Mouse (Mus musculus) forebrain, postnatal 0 days (tissue): ENCODE measurements around the gene Azin2. TPM values are rescaled to one million over a fixed set of nuclear protein-coding genes. Genes with fewer than 3 reads are reported as not detected.

Source experiments
- ATAC-seq: fragments of 200-750 bp; cut with Nextera tagmentation; 2 replicates; pipeline ENCODE4 v1.8.0; 2017; ENCODE audit warnings: mild to moderate bottlenecking, moderate library complexity
- DNase-seq: peaks from one replicate; pipeline ENCODE4 v3.0.0-alpha.2; 2015
- H3K27ac ChIP-seq: fragments of 300-500 bp; sonication (generic); 2 replicates; pipeline ENCODE4 v1.5.1; 2014; ENCODE audit warnings: low read depth, mild to moderate bottlenecking, antibody characterized with exemption, low read length, moderate library complexity, mixed read lengths
- H3K27me3 ChIP-seq: fragments of 300-500 bp; sonication (generic); 2 replicates; pipeline ENCODE4 v1.6.1; 2014; ENCODE audit warnings: mild to moderate bottlenecking, low read length, mixed read lengths; ENCODE audit not compliant: insufficient read depth
- H3K36me3 ChIP-seq: fragments of 300-500 bp; sonication (generic); 2 replicates; pipeline ENCODE4 v1.6.1; 2014; ENCODE audit warnings: mild to moderate bottlenecking, moderate library complexity; ENCODE audit not compliant: insufficient read depth
- H3K4me1 ChIP-seq: fragments of 300-500 bp; sonication (generic); 2 replicates; pipeline ENCODE4 v1.6.1; 2014; ENCODE audit warnings: antibody characterized with exemption; ENCODE audit not compliant: insufficient read depth
- H3K4me2 ChIP-seq: fragments of 300-500 bp; sonication (generic); 2 replicates; pipeline ENCODE4 v1.6.1; 2014; ENCODE audit warnings: low read depth, mild to moderate bottlenecking, moderate library complexity
- H3K4me3 ChIP-seq: fragments of 300-500 bp; sonication (generic); 2 replicates; pipeline ENCODE4 v1.5.1; 2014; ENCODE audit warnings: low read depth, low read length, mixed read lengths
- H3K9ac ChIP-seq: fragments of 300-500 bp; sonication (generic); 2 replicates; pipeline ENCODE4 v1.6.1; 2014; ENCODE audit warnings: mild to moderate bottlenecking
- H3K9me3 ChIP-seq: fragments of 300-500 bp; sonication (generic); 2 replicates; pipeline ENCODE4 v1.6.1; 2016; ENCODE audit warnings: low read length
- CTCF ChIP-seq: sonication (generic); IDR thresholded peaks from 2 replicates; pipeline ENCODE4 v1.5.1; 2016; ENCODE audit warnings: antibody characterized with exemption, control low read depth, low read depth
- WGBS: fragments of 180-500 bp; shearing (Covaris S2); extraction: QIAGEN DNeasy Blood & Tissue Kit; methylation state at CpG from one replicate; pipeline ENCODE4 v1.1.7; 2014; 5-methylcytosine and 5-hydroxymethylcytosine counted together
- polyA plus RNA-seq: library from polyadenylated mRNA; unstranded; fragments of >200 nt; fragmentation: Nextera tagmentation; extraction: Ambion mirVana; gene quantifications from 2 replicates; pipeline ENCODE4 v1.2.1, GENCODE M21; 2015
- total RNA-seq: library from RNA; depleted of rRNA; stranded (reverse); fragments of >200 nt; gene quantifications from 2 replicates; pipeline ENCODE4 v1.2.3, GENCODE M21; 2014; rRNA removed

The Azin2 gene
- total RNA-seq (19.2 and 23.4 TPM in 2 replicates), polyA plus RNA-seq (16.4 and 18.0 TPM in 2 replicates)

DNA sequence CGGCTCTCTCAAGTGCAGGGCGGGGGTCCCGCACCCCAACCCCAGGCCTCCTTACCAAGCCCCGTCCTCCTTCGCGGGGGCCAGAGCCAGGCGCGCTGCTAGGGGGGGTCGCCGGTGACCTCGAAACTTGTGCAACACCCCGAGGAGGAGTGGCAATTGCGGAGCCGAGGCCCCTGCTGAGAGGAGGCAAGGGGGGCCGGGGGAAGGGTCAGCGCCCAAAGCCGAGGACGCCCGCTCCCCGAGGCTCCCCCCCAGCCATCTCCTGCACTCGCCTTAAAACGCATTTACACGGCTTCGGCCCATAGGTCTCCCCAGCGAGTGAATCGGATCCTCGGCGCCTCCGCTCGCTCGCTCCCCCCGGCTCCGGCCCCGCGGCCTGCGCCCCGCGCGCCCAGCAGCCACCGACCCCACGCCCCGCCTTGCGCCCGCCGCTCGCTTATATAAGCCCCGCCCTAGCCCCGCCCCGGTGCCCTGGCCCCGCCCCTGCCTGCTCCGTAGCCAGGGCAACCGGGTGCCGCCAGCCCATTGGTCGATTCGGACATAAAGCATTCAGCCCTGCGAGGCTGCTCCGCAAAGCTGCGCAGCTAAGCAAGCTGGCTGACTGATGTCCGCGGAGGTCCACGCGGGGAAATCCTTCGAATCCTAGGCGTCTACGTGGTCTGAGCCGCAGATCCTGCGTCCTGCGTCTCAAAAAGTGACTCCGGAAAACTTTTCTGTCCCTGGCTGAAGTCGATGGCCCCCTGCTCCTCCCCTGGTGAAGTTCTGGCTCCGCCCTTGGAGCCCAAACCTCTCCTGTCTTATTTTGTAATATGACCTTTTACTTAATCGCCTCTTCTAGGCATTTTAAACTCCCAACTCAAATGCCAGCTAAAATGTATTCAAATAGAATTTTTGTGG, at the start of gene Azin2:
Azin2 (minus strand) TSS at position 414 of the 897 bp plus-strand sequence.
- H3K4me3 ChIP-seq = peak within 1 kb of the TSS; percentile 80
- peak within 1 kb of the TSS; percentile 95 for H3K4me2 ChIP-seq
- H3K4me1 ChIP-seq = 0 out of 2 replicates have a peak, but pooled peaks cover 23% of the 10 kb centered on the region
- H3K9me3 ChIP-seq = no peaks in the 10 kb centered on the region
- ATAC-seq (peak; percentile 97), DNase-seq (peak; percentile 96)
- peak within 1 kb of the TSS; percentile 82 for H3K9ac ChIP-seq
- TF ChIP-seq CTCF = no peak
- H3K27ac ChIP-seq = no peak within 1 kb of the TSS
- H3K27me3 ChIP-seq = no peaks in the 10 kb centered on the region
- WGBS = 2% methylated on average over 67 of the region's 72 CpGs
- no peaks in the 10 kb centered on the region for H3K36me3 ChIP-seq

DNA sequence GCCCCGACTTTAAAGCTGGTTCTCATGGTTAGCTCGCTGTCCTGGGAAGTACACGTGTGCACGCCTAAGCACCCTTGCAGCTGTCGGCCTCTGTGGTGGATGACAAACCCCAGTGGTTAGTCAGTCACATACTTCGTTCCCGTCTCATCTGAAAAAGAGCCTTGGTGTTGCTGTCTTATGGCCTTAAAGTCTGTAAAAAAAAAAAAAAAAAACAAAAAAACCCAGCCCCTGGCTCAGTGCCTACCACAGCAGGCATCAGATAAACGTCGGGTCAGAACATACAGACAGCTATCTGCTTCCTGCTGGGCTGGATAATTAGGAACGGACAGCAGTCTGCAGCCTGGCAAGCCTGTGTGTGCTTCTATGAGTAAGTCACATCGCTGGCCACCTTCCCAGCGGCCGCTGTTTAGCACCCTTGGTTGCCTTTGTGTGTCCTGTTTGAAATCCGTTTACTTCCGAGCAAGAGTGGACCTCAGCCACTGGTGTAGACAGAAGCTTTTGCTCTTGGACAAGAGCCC, 49.4 kb upstream of the Azin2 start:
- ATAC-seq = peak; percentile 51
- no peak overlapping the region for H3K4me2 ChIP-seq
- H3K27ac ChIP-seq = no peak overlapping the region

DNA sequence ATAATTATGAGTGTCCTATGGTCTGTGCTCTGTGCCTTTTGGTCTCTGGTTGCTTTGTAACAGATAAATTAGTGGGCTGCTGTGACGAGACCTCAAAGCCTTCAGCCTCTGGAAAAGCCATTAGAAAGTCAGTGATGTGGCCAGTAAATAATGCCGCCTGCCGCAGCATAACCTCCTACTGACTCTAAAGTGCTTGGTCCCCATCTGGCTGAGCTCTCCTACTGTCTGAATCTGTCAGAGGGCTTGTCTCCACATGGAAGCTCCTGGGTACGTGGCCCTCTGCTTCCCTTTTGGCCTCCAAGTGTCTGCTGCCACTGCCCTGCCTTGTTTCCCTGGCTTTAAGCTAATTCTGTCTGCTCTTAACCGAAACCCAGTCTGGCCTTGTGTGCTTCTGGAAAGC, 47.3 kb upstream of the Azin2 start:
- TF ChIP-seq CTCF = no peak
- H3K27ac ChIP-seq = no peak overlapping the region
- H3K4me1 ChIP-seq = 0 out of 2 replicates have a peak, but pooled peaks cover 3% of the 10 kb centered on the region
- peaks cover 25% of the 10 kb centered on the region for H3K36me3 ChIP-seq
- ATAC-seq (no peak), DNase-seq (no peak)
- H3K27me3 ChIP-seq = no peaks in the 10 kb centered on the region
- H3K9me3 ChIP-seq = no peaks in the 10 kb centered on the region
- no peak overlapping the region for H3K4me3 ChIP-seq
- WGBS = 84% methylated on average over 5 of the region's 5 CpGs
- no peak overlapping the region for H3K9ac ChIP-seq
- H3K4me2 ChIP-seq = no peak overlapping the region

More for the DNA sequence above, 49.4 kb upstream of the Azin2 start:
- Histone ChIP-seq H3K4me3 (no peak overlapping the region), H3K9ac (no peak overlapping the region), H3K4me1 (0 out of 2 replicates have a peak, but pooled peaks cover 3% of the 10 kb centered on the region), H3K27me3 (no peaks in the 10 kb centered on the region), H3K9me3 (no peaks in the 10 kb centered on the region), H3K36me3 (peaks cover 23% of the 10 kb centered on the region)
- 33% methylated on average over 15 of the region's 15 CpGs for WGBS
- peak; percentile 54 for DNase-seq
- TF ChIP-seq CTCF = no peak

DNA sequence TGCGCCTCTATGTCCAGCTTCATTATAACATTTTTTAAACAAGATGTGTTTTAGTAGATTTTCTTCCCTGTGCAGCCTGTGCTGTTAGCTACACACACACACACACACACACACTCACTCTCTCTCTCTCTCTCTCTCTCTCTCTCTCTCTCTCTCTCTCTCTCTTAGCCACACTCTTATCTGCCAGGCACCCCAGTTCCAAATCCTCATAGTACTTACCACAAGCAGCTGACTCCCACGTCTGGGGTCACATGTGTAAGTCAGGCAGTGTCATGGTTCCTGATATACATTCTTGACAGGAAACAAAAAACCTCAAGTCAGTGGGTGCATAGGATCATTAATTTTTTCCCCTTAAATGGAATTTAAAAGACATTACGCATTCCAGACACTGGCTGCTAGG, 46.4 kb upstream of the Azin2 start:
- no peak overlapping the region for H3K27ac ChIP-seq
- 0 out of 2 replicates have a peak, but pooled peaks cover 3% of the 10 kb centered on the region for H3K4me1 ChIP-seq
- no peaks in the 10 kb centered on the region for H3K9me3 ChIP-seq
- no peak for ATAC-seq
- no peaks in the 10 kb centered on the region for H3K27me3 ChIP-seq
- DNase-seq = no peak
- H3K4me2 ChIP-seq = no peak overlapping the region
- H3K9ac ChIP-seq = no peak overlapping the region
- 90% methylated on average over 3 of the region's 3 CpGs for WGBS
- peaks cover 28% of the 10 kb centered on the region for H3K36me3 ChIP-seq
- TF ChIP-seq CTCF = no peak
- no peak overlapping the region for H3K4me3 ChIP-seq

DNA sequence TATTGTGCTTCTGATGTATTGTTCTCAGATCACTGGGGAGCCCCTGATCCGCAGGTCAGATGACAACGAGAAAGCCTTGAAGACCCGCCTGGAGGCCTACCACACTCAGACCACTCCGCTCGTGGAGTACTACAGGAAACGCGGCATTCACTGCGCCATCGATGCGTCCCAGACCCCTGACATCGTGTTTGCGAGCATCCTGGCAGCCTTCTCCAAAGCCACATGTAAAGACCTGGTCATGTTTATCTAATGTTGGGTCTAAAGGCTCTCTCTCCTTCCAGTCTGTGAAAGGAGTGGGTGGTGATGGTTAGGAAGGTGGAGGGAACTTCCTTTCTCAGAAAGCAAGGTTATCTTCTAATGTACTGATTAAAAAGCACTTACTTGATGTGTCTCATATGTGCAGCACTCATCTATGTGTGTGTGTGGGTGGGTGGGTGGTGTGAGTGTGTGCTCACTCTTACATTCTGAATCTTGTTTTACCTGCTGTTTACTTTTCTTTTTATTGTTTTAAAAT, 45.8 kb upstream of the Azin2 start:
- H3K36me3 ChIP-seq = peaks cover 34% of the 10 kb centered on the region
- no peak overlapping the region for H3K27ac ChIP-seq
- H3K27me3 ChIP-seq = no peaks in the 10 kb centered on the region
- 0 out of 2 replicates have a peak, but pooled peaks cover 3% of the 10 kb centered on the region for H3K4me1 ChIP-seq
- no peak overlapping the region for H3K4me3 ChIP-seq
- DNase-seq (no peak), ATAC-seq (no peak)
- no peak overlapping the region for H3K4me2 ChIP-seq
- no peak overlapping the region for H3K9ac ChIP-seq
- no peak for TF ChIP-seq CTCF
- WGBS = 79% methylated on average over 12 of the region's 12 CpGs
- no peaks in the 10 kb centered on the region for H3K9me3 ChIP-seq

DNA sequence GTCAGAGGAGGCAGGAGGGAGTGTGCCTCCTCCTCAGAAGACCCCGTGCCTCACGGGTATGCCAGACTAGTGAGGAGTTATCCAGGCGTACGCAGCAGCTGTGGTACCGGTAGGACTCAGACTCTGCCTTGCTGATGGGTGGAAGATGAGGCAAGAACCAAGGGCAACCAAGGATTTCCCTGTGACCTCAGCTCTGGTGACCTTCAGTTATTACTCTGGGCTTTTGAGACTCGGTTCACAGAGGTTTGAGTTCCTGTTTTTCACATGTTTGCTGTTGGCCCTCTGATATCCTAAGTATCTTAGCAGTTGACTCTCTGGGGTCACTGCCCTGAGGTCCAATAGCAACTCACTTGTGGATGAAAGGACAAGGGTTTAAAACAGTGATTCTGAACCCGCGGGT, 41.5 kb upstream of the Azin2 start:
- H3K4me1 ChIP-seq = no peaks in the 10 kb centered on the region
- ATAC-seq (no peak), DNase-seq (no peak)
- peaks cover 67% of the 10 kb centered on the region for H3K36me3 ChIP-seq
- H3K27me3 ChIP-seq = no peaks in the 10 kb centered on the region
- TF ChIP-seq CTCF = no peak
- 89% methylated on average over 8 of the region's 8 CpGs for WGBS
- H3K9ac ChIP-seq = no peak overlapping the region
- no peak overlapping the region for H3K4me2 ChIP-seq
- H3K4me3 ChIP-seq = no peak overlapping the region
- no peak overlapping the region for H3K27ac ChIP-seq
- no peaks in the 10 kb centered on the region for H3K9me3 ChIP-seq

DNA sequence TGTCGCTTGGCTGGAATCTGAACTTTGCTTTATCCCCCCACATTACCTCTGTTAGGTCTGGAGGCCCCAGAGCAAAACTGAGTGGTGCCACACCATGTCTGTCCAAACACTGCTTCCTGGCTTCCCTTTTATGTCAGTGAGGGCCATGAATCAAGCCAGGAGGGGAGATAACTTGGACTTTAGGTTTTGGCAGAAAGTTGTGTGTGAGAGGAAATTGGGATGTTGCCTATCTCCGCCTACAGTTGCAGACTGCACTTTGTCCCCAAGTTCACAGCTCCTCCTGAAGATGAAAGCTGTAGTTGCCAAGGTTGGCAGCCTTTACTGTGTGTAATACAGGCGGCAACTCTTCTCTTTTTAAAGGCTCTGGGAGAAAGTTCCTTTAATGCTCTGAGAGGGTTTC, 38.5 kb upstream of the Azin2 start:
- no peak overlapping the region for H3K27ac ChIP-seq
- H3K36me3 ChIP-seq = peaks cover 55% of the 10 kb centered on the region
- H3K9me3 ChIP-seq = no peaks in the 10 kb centered on the region
- no peak overlapping the region for H3K4me2 ChIP-seq
- no peaks in the 10 kb centered on the region for H3K27me3 ChIP-seq
- no peak overlapping the region for H3K4me3 ChIP-seq
- no peaks in the 10 kb centered on the region for H3K4me1 ChIP-seq
- DNase-seq = no peak
- no peak for TF ChIP-seq CTCF
- WGBS = 87% methylated on average over 3 of the region's 3 CpGs
- H3K9ac ChIP-seq = no peak overlapping the region
- ATAC-seq = no peak
